Mouse (Mus musculus): ENCODE data around the gene Zfyve26.

- TF ChIP-seq FLI1 (IDR thresholded peaks at IDR 0.05; ENCODE audit: low read length) (no peak), GATA1 (IDR thresholded peaks at IDR 0.05; ENCODE audit: borderline replicate concordance, low read length) (no peak)
These were observed 5.7 kb upstream of the Zfyve26 start for GRCm38 (mm10) chr12:79301802-79302201.
